Mouse (Mus musculus): ENCODE data around the gene Il22ra1. TPM values are rescaled to one million over a fixed set of nuclear protein-coding genes. Genes with fewer than 3 reads are reported as not detected.

Gene Il22ra1
- polyA plus RNA-seq, 1 experiment from 2014 or later = not detected

DNA sequence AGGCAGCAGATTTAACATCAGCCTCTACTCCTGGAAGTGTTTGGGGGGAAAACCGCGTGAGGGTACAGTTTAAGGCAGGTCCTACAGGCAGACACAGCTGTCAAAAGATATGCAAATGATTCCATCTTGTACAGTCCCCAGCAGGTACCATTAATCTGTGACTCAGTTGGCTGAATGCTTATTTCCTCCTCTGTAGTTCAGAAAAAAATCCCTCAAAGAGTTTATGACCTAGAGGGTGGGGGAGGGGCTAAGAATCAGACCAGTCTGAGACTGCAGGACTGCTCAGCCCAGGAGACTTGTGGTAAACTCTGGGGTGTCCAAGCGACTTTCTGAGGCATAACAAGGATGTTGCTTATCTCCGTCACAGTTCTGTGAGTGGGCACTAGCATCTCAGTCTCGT lies 10.3 kb downstream of the Il22ra1 start:
- Histone ChIP-seq H3K9ac (replicated peaks; ENCODE audit: low read depth) (no peak overlapping the region), H3K4me2 (replicated peaks; ENCODE audit: low read depth, low read length) (no peak overlapping the region), H3K36me3 (ENCODE audit: insufficient read depth, low read length) (no peaks in the 10 kb centered on the region), H3K9me3 (ENCODE audit: low read length) (peaks cover 3% of the 10 kb centered on the region; the same call in 1 of the 2 replicates), H3K27ac (ENCODE audit: low read length) (no peak overlapping the region), H3K4me1 (ENCODE audit: insufficient read depth, low read depth, low read length) (no peaks in the 10 kb centered on the region), H3K27me3 (replicated peaks; ENCODE audit: insufficient read depth, low read length) (no peaks in the 10 kb centered on the region), H3K4me3 (ENCODE audit: low read depth, low read length) (no peak overlapping the region)
- no peak for ATAC-seq
- TF ChIP-seq CTCF (IDR thresholded peaks at IDR 0.05) (no peak), EP300 (IDR thresholded peaks at IDR 0.05) (no peak)
- WGBS = 38% methylated on average over 5 of the region's 5 CpGs
- no peak for DNase-seq (ENCODE audit: low spot score)

DNA sequence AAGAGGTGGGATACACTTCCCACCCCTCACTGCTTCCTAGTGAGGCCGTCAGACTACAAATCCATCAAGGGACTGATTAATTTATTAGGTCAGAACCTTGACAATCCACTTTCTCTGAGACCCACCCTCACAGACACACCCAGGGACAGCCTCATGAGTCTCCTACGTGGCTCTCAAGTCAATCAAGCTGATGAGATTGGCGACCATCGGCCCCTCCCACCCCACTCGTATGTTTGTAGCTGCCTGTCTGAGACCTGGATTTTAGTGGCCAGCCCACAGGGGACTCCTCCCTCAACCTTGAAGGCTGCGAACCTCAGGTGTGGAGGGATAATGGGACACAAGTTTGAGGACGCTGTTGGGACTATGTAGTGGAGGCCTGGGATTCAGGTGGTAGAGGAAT lies 11.2 kb downstream of the Il22ra1 start:
- Histone ChIP-seq H3K27ac (ENCODE audit: low read length) (no peak overlapping the region), H3K4me1 (ENCODE audit: insufficient read depth, low read depth, low read length) (no peaks in the 10 kb centered on the region), H3K4me2 (replicated peaks; ENCODE audit: low read depth, low read length) (no peak overlapping the region), H3K9me3 (ENCODE audit: low read length) (peaks cover 3% of the 10 kb centered on the region; the same call in 1 of the 2 replicates), H3K27me3 (replicated peaks; ENCODE audit: insufficient read depth, low read length) (no peaks in the 10 kb centered on the region), H3K36me3 (ENCODE audit: insufficient read depth, low read length) (no peaks in the 10 kb centered on the region), H3K9ac (replicated peaks; ENCODE audit: low read depth) (no peak overlapping the region), H3K4me3 (ENCODE audit: low read depth, low read length) (no peak overlapping the region)
- DNase-seq (ENCODE audit: low spot score) (no peak), ATAC-seq (no peak)
- WGBS = 58% methylated on average over 7 of the region's 7 CpGs
- TF ChIP-seq EP300 (IDR thresholded peaks at IDR 0.05) (no peak), CTCF (IDR thresholded peaks at IDR 0.05) (no peak)

DNA sequence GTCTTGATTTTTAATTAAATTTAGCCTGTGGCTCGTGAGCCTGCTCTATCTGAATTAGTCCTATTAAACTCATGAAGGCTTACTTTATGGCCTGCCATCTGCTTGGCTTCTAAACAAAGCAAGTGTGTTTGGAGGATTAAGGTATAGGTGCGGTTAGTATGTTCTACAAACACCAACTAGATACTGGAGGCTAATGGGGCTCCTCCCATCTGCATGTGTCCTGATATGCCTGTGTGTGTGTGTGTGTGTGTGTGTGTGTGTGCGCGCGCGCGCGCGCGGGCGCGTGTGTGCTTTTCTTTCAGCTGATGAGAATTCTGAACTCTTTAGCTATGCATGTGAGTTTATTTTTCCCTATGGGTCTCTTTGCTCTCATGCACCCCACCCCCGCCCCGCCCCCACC lies 11.7 kb downstream of the Il22ra1 start:
- ATAC-seq = no peak
- Histone ChIP-seq H3K9ac (replicated peaks; ENCODE audit: low read depth) (no peak overlapping the region), H3K4me1 (ENCODE audit: insufficient read depth, low read depth, low read length) (no peaks in the 10 kb centered on the region), H3K9me3 (ENCODE audit: low read length) (no peaks in the 10 kb centered on the region), H3K27me3 (replicated peaks; ENCODE audit: insufficient read depth, low read length) (no peaks in the 10 kb centered on the region), H3K4me3 (ENCODE audit: low read depth, low read length) (no peak overlapping the region), H3K27ac (ENCODE audit: low read length) (no peak overlapping the region), H3K36me3 (ENCODE audit: insufficient read depth, low read length) (no peaks in the 10 kb centered on the region), H3K4me2 (replicated peaks; ENCODE audit: low read depth, low read length) (no peak overlapping the region)
- TF ChIP-seq CTCF (IDR thresholded peaks at IDR 0.05) = no peak
- no peak for TF ChIP-seq EP300 (IDR thresholded peaks at IDR 0.05)
- DNase-seq (ENCODE audit: low spot score) = no peak
- WGBS = 93% methylated on average over 14 of the region's 14 CpGs

DNA sequence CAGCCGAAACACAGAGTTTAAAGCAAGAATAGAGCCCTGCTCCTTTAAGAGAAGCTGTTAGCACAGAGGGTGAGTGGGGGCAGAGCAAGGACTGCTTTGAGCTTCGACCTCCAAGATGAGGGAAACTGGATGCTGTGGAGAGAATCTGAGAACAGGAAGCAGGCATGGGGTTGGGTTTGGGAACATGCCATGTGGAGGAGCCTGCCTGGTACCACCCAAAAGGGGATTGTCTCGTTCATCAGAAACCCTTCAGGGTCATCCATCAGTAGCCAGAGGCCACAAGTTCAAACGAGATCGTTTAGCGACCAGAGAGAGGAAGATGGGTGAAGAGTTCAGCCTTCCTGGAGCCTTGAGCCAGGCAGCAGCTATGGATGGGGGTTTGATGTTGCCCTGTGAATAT lies 15.5 kb downstream of the Il22ra1 start:
- no peaks in the 10 kb centered on the region for H3K36me3 ChIP-seq (ENCODE audit: insufficient read depth, low read length)
- ATAC-seq (no peak), DNase-seq (ENCODE audit: low spot score) (no peak)
- WGBS = 16% methylated on average over 6 of the region's 6 CpGs
- H3K4me1 ChIP-seq (ENCODE audit: insufficient read depth, low read depth, low read length) = no peaks in the 10 kb centered on the region
- no peak for TF ChIP-seq CTCF (IDR thresholded peaks at IDR 0.05)
- TF ChIP-seq EP300 (IDR thresholded peaks at IDR 0.05) = no peak
- H3K4me3 ChIP-seq (ENCODE audit: low read depth, low read length) = no peak overlapping the region
- H3K4me2 ChIP-seq (replicated peaks; ENCODE audit: low read depth, low read length) = no peak overlapping the region
- no peaks in the 10 kb centered on the region for H3K27me3 ChIP-seq (replicated peaks; ENCODE audit: insufficient read depth, low read length)
- H3K9ac ChIP-seq (replicated peaks; ENCODE audit: low read depth) = no peak overlapping the region
- H3K9me3 ChIP-seq (ENCODE audit: low read length) = no peaks in the 10 kb centered on the region
- H3K27ac ChIP-seq (ENCODE audit: low read length) = no peak overlapping the region

DNA sequence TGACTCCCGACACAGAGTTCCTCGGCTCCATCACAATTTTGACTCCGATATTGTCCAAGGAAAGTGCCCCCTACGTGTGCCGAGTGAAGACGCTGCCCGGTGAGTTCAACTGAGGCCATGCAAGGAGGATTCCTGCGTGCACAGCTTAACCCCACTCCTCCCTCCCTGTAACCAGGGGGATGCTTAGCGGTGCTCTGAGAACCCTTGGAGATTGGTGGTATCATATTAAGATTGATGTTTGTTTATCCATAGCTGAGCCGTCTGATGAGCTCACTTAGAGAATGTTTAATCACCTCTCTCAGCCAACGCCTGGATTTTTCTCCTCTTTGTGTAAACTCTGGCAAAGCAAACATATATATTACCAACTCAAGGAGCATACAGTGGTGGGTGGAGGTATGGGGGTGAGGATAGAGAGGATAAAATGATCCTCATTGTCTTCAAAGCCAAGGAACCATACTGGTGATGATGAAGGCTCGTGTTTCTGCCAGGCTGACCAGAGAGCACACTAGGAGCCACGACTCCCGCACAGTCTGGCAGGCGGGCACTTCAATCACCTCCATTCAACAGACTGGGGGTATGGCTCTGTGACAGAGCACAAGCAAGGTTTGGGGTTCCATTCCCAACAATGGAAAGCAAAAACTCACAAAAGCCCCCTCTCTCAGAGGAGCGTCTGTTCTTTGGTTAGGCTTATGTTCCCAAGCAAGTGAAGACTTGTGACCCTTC lies 16.9 kb downstream of the Il22ra1 start:
- no peak overlapping the region for H3K9ac ChIP-seq (replicated peaks; ENCODE audit: low read depth)
- H3K4me3 ChIP-seq (ENCODE audit: low read depth, low read length) = no peak overlapping the region
- no peak overlapping the region for H3K27ac ChIP-seq (ENCODE audit: low read length)
- ATAC-seq = 0 out of 2 replicates have a peak, but pooled peaks have one; percentile 17
- no peaks in the 10 kb centered on the region for H3K9me3 ChIP-seq (ENCODE audit: low read length)
- no peaks in the 10 kb centered on the region for H3K4me1 ChIP-seq (ENCODE audit: insufficient read depth, low read depth, low read length)
- DNase-seq (ENCODE audit: low spot score) = peak; percentile 13
- no peak overlapping the region for H3K4me2 ChIP-seq (replicated peaks; ENCODE audit: low read depth, low read length)
- no peaks in the 10 kb centered on the region for H3K36me3 ChIP-seq (ENCODE audit: insufficient read depth, low read length)
- TF ChIP-seq EP300 (IDR thresholded peaks at IDR 0.05) (no peak), CTCF (IDR thresholded peaks at IDR 0.05) (no peak)
- no peaks in the 10 kb centered on the region for H3K27me3 ChIP-seq (replicated peaks; ENCODE audit: insufficient read depth, low read length)
- WGBS = 10% methylated on average over 16 of the region's 16 CpGs

DNA sequence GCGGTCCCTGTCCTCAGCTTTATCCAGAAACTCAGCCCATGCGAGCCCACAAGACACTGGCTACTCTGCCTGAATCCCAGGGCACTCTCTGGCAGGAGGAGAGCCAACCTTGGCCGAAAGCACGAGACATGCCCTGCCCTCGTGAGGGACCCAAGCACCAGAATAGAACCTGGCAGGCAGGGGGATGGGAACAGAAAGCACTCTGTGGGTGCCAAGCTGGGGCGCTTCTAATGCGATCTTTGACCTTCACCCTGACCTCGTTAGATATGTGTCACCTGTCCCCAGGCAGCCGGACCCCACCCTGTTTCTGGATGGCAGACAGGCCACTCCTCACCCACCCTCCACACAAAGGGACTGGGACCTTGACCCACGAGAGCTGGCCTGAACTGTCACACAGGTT lies 17.6 kb downstream of the Il22ra1 start:
- Histone ChIP-seq H3K4me2 (replicated peaks; ENCODE audit: low read depth, low read length) (no peak overlapping the region), H3K27ac (ENCODE audit: low read length) (no peak overlapping the region)

More for the DNA sequence above, 17.6 kb downstream of the Il22ra1 start:
- TF ChIP-seq CTCF (IDR thresholded peaks at IDR 0.05) (no peak), EP300 (IDR thresholded peaks at IDR 0.05) (no peak)
- Histone ChIP-seq H3K27me3 (replicated peaks; ENCODE audit: insufficient read depth, low read length) (no peaks in the 10 kb centered on the region), H3K36me3 (ENCODE audit: insufficient read depth, low read length) (no peaks in the 10 kb centered on the region), H3K9ac (replicated peaks; ENCODE audit: low read depth) (no peak overlapping the region), H3K9me3 (ENCODE audit: low read length) (no peaks in the 10 kb centered on the region), H3K4me3 (ENCODE audit: low read depth, low read length) (no peak overlapping the region), H3K4me1 (ENCODE audit: insufficient read depth, low read depth, low read length) (no peaks in the 10 kb centered on the region)
- DNase-seq (ENCODE audit: low spot score) (no peak), ATAC-seq (no peak)
- 61% methylated on average over 10 of the region's 10 CpGs for WGBS

Data from lung, postnatal 0 days (tissue).